Mouse (Mus musculus) lung, postnatal 4 days (tissue): ENCODE results near the gene Gpd1.
A peak's percentile ranks its signal among the peaks of the same experiment; 100 is the strongest.

Experiments
- DNase-seq, 2 experiments: peaks; one replicate each; pipeline ENCODE4 v3.0.0; 2021

Gene Gpd1

GRCm38 (mm10) chr15:99701999-99702900 is 15.1 kb upstream of the Gpd1 start, which contains the start of gene Smarcd1:
Gene Smarcd1 (plus strand): TSS chr15:99702129.
- DNase-seq = peak; percentile 96 to 97

- no peak for DNase-seq
Observed at GRCm38 (mm10) chr15:99703104-99703503, 14.2 kb upstream of the Gpd1 start.

GRCm38 (mm10) chr15:99703676-99704040 is 13.7 kb upstream of the Gpd1 start:
- no peak for DNase-seq

- DNase-seq = peak; percentile 40 to 64
Observed at GRCm38 (mm10) chr15:99704041-99704681, 13.2 kb upstream of the Gpd1 start.

- DNase-seq = no peak
Observed at GRCm38 (mm10) chr15:99704881-99705280, 12.4 kb upstream of the Gpd1 start.

- DNase-seq = peak; percentile 67 to 75
Observed at GRCm38 (mm10) chr15:99705440-99706048, 11.8 kb upstream of the Gpd1 start, which contains the start of gene Gm17349. Gene Gm17349 (minus strand): TSS chr15:99705490.

DNA sequence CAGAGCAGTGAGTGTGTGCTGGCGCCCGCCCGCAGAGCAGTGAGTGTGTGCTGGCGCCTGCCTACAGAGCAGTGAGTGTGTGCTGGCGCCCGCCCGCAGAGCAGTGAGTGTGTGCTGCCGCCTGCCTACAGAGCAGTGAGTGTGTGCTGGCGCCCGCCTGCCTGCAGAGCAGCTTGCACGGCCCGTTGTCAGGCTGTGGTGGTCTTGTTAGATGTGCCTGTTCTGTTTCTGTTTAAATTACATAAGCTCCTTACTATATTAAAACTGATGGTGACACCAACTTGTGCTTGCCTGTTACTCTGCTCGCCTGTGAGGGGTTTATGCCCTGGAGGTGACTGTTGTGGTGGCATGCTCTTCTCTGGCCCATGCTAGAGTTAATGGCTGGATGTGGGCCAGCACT is 9.1 kb upstream of the Gpd1 start:
- DNase-seq = no peak

- DNase-seq = no peak
Observed at GRCm38 (mm10) chr15:99710221-99711190, 6.8 kb upstream of the Gpd1 start.

GRCm38 (mm10) chr15:99711491-99711890 is 5.8 kb upstream of the Gpd1 start:
- DNase-seq = no peak

DNA sequence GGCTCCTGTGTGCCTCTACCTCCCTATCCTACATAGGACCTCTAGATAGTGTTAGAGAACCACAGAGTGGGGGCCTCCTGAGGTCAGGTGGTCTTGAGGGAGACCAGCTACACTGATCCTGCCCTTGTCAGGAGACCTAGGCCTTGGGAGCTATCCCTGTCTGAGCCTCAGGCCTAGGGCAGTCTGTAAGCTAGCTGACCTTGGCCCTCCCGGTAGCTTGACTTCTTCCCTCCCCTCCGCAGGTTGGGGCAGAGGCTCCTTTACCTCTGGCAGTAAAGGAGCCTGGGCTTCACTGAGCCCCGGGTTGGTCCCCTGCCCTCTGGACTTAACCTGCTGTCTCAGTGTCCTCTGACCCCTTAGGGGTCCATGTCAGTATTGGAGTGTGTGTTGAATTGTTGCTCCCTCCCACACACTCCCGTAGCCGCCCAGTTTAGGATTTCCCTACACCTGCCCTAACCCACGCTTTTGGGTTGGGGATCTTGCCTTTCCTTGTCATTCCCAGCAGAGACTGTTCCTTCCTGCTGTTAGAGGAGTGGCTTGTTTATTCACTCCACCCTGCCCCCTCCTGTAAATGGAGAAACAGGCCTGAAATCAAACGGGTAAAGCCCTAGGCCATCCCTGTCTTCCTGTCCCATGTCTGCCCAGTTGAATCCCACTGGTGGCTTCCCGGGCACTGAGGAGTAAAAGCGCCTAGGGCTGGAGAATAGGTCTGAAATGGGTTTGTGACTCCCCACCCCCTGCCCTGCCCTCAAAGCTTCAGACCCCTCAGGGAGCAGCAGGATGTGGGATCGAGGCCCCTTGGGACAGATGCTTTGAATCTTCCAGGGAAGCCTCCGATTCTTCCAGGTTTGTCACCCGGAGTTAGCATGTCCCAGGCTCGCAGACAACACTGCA is 4.4 kb upstream of the Gpd1 start:
- no peak for DNase-seq

GRCm38 (mm10) chr15:99713569-99713968 is 3.7 kb upstream of the Gpd1 start:
- DNase-seq = no peak

- DNase-seq = no peak
Observed at GRCm38 (mm10) chr15:99714206-99714605, 3.1 kb upstream of the Gpd1 start.

- peak; percentile 74 to 83 for DNase-seq
Observed at GRCm38 (mm10) chr15:99714858-99715257, 2.5 kb upstream of the Gpd1 start.

DNA sequence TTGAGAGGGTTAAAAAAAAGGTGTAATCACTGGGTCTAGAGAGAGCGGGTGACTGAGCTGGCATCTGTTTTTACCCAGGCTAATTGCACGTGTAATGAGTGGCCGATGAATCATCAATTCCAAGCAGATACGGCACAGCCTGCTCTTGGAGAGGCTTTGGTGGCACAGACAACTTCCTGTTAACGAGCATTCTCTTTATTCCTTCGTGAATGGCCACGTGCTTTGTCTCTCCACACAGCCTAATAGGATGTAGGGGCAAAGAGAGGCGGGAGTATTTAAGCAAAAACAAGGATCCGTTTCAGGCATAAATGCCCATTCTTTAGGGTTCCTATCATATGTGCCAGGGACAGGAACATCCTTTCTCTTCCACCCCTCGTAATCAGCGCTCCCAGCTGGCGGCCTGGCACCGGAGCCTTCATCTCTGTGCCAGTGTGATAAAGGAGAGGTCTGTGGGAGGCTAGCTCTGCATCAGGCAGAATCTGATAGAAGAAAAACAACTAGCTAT is 1.9 kb upstream of the Gpd1 start:
- no peak for DNase-seq

GRCm38 (mm10) chr15:99715982-99716746 is 1.2 kb upstream of the Gpd1 start:
- DNase-seq = peak in 1 of 2 experiments; percentile 54

- DNase-seq = no peak
Observed at GRCm38 (mm10) chr15:99716814-99717213, 501 bp upstream of the Gpd1 start.

- no peak for DNase-seq
Observed at GRCm38 (mm10) chr15:99718461-99719021, 1.2 kb downstream of the Gpd1 start.

DNA sequence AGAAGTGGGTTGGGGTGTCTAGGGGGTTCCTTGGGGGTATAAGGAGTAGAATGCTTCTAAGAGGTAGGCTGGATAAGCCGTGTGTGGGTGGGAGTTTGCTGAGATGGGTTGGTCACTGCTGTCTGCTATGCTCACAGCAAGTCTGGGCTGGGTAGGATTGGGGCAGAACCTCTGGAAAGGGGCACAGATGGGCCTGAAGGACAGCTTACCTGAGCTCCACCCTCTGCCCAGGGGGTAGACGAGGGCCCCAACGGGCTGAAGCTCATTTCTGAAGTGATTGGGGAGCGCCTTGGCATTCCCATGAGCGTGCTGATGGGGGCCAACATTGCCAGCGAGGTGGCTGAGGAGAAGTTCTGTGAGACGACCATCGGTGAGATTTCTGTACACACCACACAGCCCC is 2.5 kb downstream of the Gpd1 start:
- DNase-seq = no peak

- DNase-seq = no peak
Observed at GRCm38 (mm10) chr15:99721921-99722743, 4.8 kb downstream of the Gpd1 start.
